Mouse (Mus musculus) embryonic fibroblast, embryonic 13.5 days (primary cell): ENCODE data around the gene Cldn1.

Source experiments
- CTCF ChIP-seq: IDR thresholded peaks from 2 replicates; pipeline ENCODE4 v1.5.1; 2011; ENCODE audit warnings: mild to moderate bottlenecking, control low read depth, low read length, moderate library complexity, borderline replicate concordance; ENCODE audit not compliant: insufficient read depth
- POLR2A ChIP-seq: IDR thresholded peaks from 2 replicates; pipeline ENCODE4 v1.6.1; 2011; ENCODE audit warnings: low read depth, mild to moderate bottlenecking, control low read depth, low read length, moderate library complexity

DNA sequence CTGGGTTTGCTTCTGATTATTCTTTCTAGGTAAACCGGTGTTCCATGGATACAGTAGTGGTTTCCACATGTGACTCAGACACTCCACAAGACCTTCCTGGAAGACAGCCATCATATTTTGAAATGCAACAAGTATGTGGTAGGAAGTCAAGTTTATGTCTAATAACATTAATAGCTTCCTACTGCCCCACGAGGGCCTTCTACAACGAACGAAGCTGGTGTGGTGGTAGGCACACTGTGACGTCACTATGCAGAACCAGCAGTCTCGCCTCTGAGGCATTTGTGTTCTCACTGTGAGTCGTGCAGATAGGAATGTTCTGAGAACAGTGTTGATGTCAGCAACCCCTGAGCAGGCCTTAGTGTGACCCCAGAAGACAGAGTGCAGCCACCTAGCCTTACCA lies 55.4 kb downstream of the Cldn1 start:
- TF ChIP-seq CTCF: no peak
- no peak for TF ChIP-seq POLR2A
